ENCODE assay signal across 7 mouse cellular contexts in the genomic region with DNA sequence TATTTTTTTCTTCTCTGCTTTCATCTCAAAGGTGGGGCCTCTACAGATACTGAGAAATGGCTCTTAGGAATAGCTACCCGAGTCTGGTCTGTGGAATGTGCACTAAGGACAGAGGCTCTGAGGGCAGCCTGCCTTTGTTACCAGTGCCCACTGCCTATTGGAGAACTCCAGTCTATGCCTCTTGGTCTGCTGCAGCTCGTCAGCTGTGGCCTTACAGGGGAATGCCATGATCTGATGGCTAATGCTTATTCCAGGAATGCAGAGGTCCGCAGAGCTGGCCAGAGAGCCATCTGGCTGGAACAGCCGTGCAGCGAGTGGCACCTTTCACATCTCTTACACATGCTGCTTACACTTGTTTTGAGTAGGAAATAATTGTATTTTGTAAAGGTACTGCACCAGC. TPM values are rescaled to one million over a fixed set of nuclear protein-coding genes. Genes with fewer than 3 reads are reported as not detected.
DNase-seq lines count a peak whose midpoint lies in the region; ATAC-seq and TF ChIP-seq lines count a peak whose summit lies in the region.

No protein-coding gene starts in this region.

- intact Hi-C loops in left cerebral cortex, postnatal 36 days (cut with DNase I): loop anchor here (5.0 kb wide), 1 partner anchor 140 kb away; no protein-coding TSS in a partner anchor

- H3K36me3 ChIP-seq in lung, postnatal 0 days (ENCODE audit: insufficient read depth, low read length): no peaks in the 10 kb centered on the region
- 0 out of 2 replicates have a peak, but pooled peaks cover 3% of the 10 kb centered on the region for H3K36me3 ChIP-seq in heart, embryonic 16.5 days (ENCODE audit: control insufficient read depth, insufficient read depth)
- peaks cover 25% of the 10 kb centered on the region for H3K36me3 ChIP-seq in limb, embryonic 13.5 days

- no peaks in the 10 kb centered on the region for H3K9me3 ChIP-seq in lung, postnatal 0 days (ENCODE audit: low read length)
- no peaks in the 10 kb centered on the region for H3K9me3 ChIP-seq in heart, embryonic 16.5 days (replicated peaks; ENCODE audit: control insufficient read depth, low read length)
- H3K9me3 ChIP-seq in limb, embryonic 13.5 days: no peaks in the 10 kb centered on the region

- no peaks in the 10 kb centered on the region for H3K27me3 ChIP-seq in lung, postnatal 0 days (replicated peaks; ENCODE audit: insufficient read depth, low read length)
- no peaks in the 10 kb centered on the region for H3K27me3 ChIP-seq in heart, embryonic 16.5 days (ENCODE audit: control insufficient read depth, insufficient read depth, low read length)
- no peaks in the 10 kb centered on the region for H3K27me3 ChIP-seq in limb, embryonic 13.5 days

- peak overlapping the region; percentile 11; the same call in 1 of the 2 replicates for H3K27ac ChIP-seq in lung, postnatal 0 days (ENCODE audit: low read length)
- peak overlapping the region; percentile 72 for H3K27ac ChIP-seq in heart, embryonic 16.5 days (ENCODE audit: low read length)
- H3K27ac ChIP-seq in limb, embryonic 13.5 days: no peak overlapping the region

- no peak for DNase-seq in lung, postnatal 0 days (ENCODE audit: low spot score)
- DNase-seq in lung, adult 18-20 months: no peak
- no peak for DNase-seq in layer of hippocampus, postnatal 25 days (ENCODE audit: extremely low spot score in 1 of 2, low spot score in 1 of 2)
- no peak for DNase-seq in left cerebral cortex, postnatal 36 days (ENCODE audit: low spot score in 2 of 2)

- WGBS in lung, postnatal 0 days: 47% methylated on average over 5 of the region's 5 CpGs
- 29% methylated on average over 5 of the region's 5 CpGs for WGBS in heart, embryonic 16.5 days
- WGBS in limb, embryonic 13.5 days: 55% methylated on average over 5 of the region's 5 CpGs

- peak overlapping the region; percentile 99; the same call in 1 of the 2 replicates for H3K4me3 ChIP-seq in lung, postnatal 0 days (ENCODE audit: low read depth, low read length)
- peak overlapping the region; percentile 88 for H3K4me3 ChIP-seq in heart, embryonic 16.5 days (ENCODE audit: low read length)
- H3K4me3 ChIP-seq in limb, embryonic 13.5 days: peak overlapping the region; percentile 96

- H3K4me1 ChIP-seq in lung, postnatal 0 days (ENCODE audit: insufficient read depth, low read depth, low read length): peaks cover 25% of the 10 kb centered on the region; the same call in 1 of the 2 replicates
- peaks cover 57% of the 10 kb centered on the region for H3K4me1 ChIP-seq in heart, embryonic 16.5 days (ENCODE audit: control insufficient read depth, insufficient read depth, low read length)
- peaks cover 56% of the 10 kb centered on the region for H3K4me1 ChIP-seq in limb, embryonic 13.5 days

- TF ChIP-seq EP300 in lung, postnatal 0 days (IDR thresholded peaks at IDR 0.05): no peak

- no peak for TF ChIP-seq CTCF in lung, postnatal 0 days (IDR thresholded peaks at IDR 0.05)

- no peak for ATAC-seq in lung, postnatal 0 days
- ATAC-seq in heart, embryonic 16.5 days (replicated peaks; ENCODE audit: extremely low read depth, insufficient read depth, low FRiP score): no peak
- ATAC-seq in limb, embryonic 13.5 days (ENCODE audit: low FRiP score, low read depth): no peak
- ATAC-seq in erythroblast, adult 5-6 weeks (replicated peaks; ENCODE audit: low FRiP score, poor library complexity, severe bottlenecking): no peak

- H3K9ac ChIP-seq in lung, postnatal 0 days (replicated peaks; ENCODE audit: low read depth): 0 out of 2 replicates have a peak overlapping the region, but pooled peaks have one; percentile 12
- peak overlapping the region; percentile 50 for H3K9ac ChIP-seq in heart, embryonic 16.5 days (ENCODE audit: low read length)
- H3K9ac ChIP-seq in limb, embryonic 13.5 days: no peak overlapping the region

- peak overlapping the region; percentile 70 for H3K4me2 ChIP-seq in lung, postnatal 0 days (replicated peaks; ENCODE audit: low read depth, low read length)
- peak overlapping the region; percentile 72 for H3K4me2 ChIP-seq in heart, embryonic 16.5 days (ENCODE audit: low read depth, low read length)
- peak overlapping the region; percentile 71 for H3K4me2 ChIP-seq in limb, embryonic 13.5 days (replicated peaks)

RNA-seq across cellular contexts. Expression of a gene that starts 2.4 kb away (rescaled TPM):
- polyA plus RNA-seq in lung, postnatal 0 days (2015; fragmentation: Nextera tagmentation; extraction: Ambion mirVana): 112 and 115 TPM in 2 replicates
- polyA plus RNA-seq in heart, embryonic 16.5 days (2015; fragmentation: Nextera tagmentation; extraction: Ambion mirVana): 93.0 and 113 TPM in 2 replicates
- polyA plus RNA-seq in limb, embryonic 13.5 days (2015; fragmentation: Nextera tagmentation; extraction: Ambion mirVana): 85.5 and 90.7 TPM in 2 replicates
- total RNA-seq in layer of hippocampus, postnatal 25 days (2021): 100 to 1,000 TPM; 838 to 951 TPM
- 100 to 1,000 TPM; 880 to 891 TPM for total RNA-seq in left cerebral cortex, postnatal 36 days (2021)
- 16.5 TPM in 2 replicates for total RNA-seq in erythroblast, adult 5-6 weeks (2015; ENCODE audit: low replicate concordance)
- total RNA-seq in erythroblast, adult 5-6 weeks (2017; ENCODE audit: low replicate concordance): 18.1 and 21.6 TPM in 2 replicates

RNA-seq across cellular contexts. Expression of a gene that starts 32.5 kb away (rescaled TPM):
- 32.4 and 33.2 TPM in 2 replicates for polyA plus RNA-seq in lung, postnatal 0 days (2015; fragmentation: Nextera tagmentation; extraction: Ambion mirVana)
- 40.0 and 40.3 TPM in 2 replicates for polyA plus RNA-seq in heart, embryonic 16.5 days (2015; fragmentation: Nextera tagmentation; extraction: Ambion mirVana)
- 74.2 and 75.1 TPM in 2 replicates for polyA plus RNA-seq in limb, embryonic 13.5 days (2015; fragmentation: Nextera tagmentation; extraction: Ambion mirVana)
- 10 to 100 TPM; 37.9 to 39.3 TPM for total RNA-seq in layer of hippocampus, postnatal 25 days (2021)
- 10 to 100 TPM; 42.7 to 49.0 TPM for total RNA-seq in left cerebral cortex, postnatal 36 days (2021)
- 3.5 and 12.1 TPM in 2 replicates for total RNA-seq in erythroblast, adult 5-6 weeks (2015; ENCODE audit: low replicate concordance)
- total RNA-seq in erythroblast, adult 5-6 weeks (2017; ENCODE audit: low replicate concordance): 16.0 and 23.0 TPM in 2 replicates

Comparison
In these comparisons a context has a peak if more than half of its experiments do, and no peak if none do; other contexts are left out.
1. RNA of a gene that starts 2.4 kb away (total RNA-seq): 838 to 951 TPM in layer of hippocampus, postnatal 25 days and 880 to 891 TPM in left cerebral cortex, postnatal 36 days; 16.5 to 21.6 TPM in erythroblast, adult 5-6 weeks; every median in the first group is over 10 times any median in the second.
2. Peak in every context shown above with its lines, with median percentiles within 50 percentile points of each other: H3K4me2 ChIP-seq and H3K4me3 ChIP-seq.